Mouse (Mus musculus) adrenal gland, postnatal 36 days (tissue): Measurements from ENCODE around the gene Cfap43. TPM values are rescaled to one million over a fixed set of nuclear protein-coding genes. Genes with fewer than 3 reads are reported as not detected.
A peak's percentile ranks its signal among the peaks of the same experiment; 100 is the strongest.

Experiments used
- DNase-seq, 2 experiments: peaks; one replicate each; pipeline ENCODE4 v3.0.0; 2021; ENCODE audit warnings: mixed read lengths in 1 of 2
- microRNA-seq: library from miRNA; unstranded; fragments of <30 nt; microRNA quantifications from one replicate; pipeline ENCODE4 v1.2.0, GENCODE M21; 2021
- total RNA-seq, 2 experiments: library from RNA; stranded (reverse); gene quantifications; 2 replicates each; pipeline ENCODE4 v1.2.3; 2021

Cfap43 gene
- total RNA-seq, 2 experiments from 2014 or later: not detected

DNA sequence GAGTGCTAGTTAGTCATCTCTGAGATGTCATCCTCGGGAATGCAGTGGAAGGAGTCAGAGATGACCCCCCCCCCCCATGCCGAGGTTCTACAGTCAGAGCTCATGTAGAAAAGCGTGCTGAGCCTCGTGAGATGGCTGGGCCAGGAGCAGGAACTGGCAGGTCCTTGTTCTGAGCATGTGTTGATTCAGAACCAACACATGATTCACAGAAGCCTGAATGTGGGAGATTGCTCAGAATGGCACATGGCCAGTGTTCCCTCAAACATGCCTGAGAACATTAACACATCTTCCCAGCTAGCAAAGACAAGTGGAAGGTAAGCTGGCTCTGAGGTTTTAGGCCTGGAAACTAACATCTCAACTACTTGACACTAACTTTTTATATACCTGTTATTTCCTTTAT is 208.7 kb downstream of the Cfap43 start:
- DNase-seq: peak; percentile 6 to 28

DNA sequence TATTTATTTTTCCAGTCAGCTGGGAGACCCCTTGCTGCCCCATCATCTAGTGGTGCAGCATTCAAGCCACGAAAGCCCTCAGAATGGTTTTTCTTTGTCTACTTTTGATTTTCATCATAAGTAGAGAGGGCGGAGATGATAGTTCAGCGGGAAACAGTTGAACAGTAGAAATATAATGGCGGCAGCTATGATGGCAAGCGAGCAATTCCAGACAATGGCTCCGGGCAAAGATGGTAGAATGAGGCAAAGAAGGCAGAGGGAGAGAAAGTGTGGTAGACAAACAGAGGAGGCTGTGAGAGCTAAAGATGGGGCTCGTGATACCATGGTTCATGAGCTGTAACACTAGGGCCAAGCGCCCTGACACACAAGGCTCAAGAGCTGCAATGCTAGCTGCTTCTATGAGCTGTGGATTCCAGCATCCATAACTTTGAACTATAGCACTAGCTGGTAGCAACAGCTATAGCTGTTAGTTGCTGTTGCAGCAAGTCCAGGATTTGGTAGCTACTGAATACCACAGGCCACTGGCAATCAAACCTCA is 213.2 kb downstream of the Cfap43 start:
- no peak for DNase-seq

DNA sequence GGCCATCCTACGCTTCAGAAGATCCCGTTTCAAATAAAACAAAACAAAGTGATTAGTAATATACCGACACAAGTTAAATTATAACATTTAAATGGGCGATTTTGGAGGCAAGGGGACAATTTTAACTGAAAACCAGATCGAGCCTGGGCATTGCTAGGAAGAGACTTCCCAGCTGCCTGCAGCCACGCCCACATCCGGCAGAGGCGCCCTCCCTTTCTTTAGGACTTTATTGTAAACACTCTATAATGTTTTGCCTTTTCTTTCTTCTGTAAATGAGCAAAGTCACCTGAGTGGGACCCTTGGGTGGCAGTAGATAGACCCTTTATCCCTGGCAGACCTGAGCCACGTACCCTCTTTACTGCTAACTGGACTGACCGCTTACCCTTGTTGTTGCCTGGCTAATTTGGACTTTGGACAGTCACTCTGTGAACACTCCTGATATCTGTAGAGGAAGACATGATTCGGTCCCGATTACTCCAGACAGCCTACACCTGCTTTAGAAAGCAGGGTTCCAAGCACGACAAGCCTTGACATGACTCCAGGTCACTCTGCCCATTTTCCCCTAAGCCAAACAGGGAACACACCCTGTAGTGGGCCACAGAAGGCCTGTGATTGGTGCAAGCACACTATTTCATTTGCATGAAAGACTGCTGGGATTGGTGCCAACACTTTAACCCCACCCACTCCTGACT is 213.9 kb downstream of the Cfap43 start:
- no peak for DNase-seq

DNA sequence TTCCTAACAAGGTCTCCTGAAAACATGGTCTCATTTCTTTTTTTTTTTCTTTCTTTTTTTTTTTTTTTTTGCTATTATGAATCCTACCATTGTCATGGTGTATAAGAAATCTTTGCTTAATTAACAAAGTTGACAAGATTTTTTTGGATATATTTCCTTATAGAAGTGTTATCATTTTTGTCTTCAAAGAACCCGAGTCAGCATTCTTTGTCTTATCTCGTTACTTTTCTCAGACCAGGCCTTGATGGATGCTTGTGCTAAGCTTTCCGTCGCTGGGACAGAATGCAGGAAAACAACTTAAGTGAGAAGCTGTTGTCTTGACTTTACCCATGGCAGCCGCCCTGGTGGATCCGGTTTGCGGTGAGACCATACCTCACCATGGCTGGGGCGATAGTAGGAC is 218.6 kb downstream of the Cfap43 start:
- no peak for DNase-seq

DNA sequence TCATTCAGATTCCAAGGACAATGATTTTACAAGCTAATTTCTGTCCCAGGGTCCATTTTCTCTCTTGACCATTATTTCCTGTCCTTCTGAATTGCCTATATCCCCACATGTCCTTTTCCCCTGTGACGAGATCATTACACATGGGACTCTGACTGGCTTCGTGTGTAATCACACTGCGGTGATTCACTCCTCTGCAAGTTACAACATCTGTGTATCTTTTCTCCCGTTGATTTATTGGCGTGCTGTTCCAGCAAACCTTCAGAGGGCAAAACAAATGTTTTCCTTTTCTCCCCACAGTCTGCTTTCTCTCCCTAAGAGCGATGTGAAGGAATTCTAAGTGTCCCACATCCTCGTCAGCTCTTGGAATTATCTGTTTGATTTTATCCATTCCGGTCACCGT is 219.3 kb downstream of the Cfap43 start:
- peak; percentile 57 to 65 for DNase-seq

DNA sequence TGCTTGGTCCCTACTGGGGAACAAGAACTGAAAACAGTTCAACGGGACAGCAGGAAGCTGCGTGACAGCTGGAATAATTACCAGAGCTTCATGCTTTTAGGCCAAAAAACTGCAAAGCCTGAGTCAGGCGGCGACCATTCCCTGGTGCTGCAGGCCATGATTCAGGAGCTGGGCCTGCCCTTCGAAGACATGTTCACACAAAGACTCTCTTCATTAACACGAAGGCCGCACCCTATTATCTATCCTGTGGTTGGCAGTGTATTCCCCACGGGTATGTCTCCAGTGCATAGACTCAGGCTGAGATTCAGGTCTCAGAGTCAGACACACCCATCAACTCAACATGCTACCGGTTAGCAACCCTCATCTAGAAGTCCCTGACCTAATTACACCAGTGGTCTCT is 220.8 kb downstream of the Cfap43 start:
- DNase-seq: no peak

DNA sequence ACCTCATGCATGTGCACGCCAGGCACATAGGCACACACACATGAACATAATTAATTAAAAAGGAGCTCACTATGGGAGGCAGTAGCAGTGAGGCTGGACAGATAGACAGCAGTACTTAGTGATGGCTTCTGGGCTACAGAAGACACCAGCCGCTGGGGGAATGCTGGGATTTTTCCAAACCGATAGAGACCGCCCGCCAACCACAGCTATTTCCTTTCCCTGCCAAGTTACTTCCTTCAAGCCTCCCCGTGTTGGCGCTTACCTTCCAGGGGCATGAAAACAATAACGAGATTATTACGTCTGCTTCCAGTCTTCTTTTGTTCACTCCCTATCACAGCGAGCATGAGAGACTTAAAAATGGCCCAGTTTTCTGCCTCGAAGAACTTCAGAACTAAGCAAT is 222.0 kb downstream of the Cfap43 start:
- no peak for DNase-seq

DNA sequence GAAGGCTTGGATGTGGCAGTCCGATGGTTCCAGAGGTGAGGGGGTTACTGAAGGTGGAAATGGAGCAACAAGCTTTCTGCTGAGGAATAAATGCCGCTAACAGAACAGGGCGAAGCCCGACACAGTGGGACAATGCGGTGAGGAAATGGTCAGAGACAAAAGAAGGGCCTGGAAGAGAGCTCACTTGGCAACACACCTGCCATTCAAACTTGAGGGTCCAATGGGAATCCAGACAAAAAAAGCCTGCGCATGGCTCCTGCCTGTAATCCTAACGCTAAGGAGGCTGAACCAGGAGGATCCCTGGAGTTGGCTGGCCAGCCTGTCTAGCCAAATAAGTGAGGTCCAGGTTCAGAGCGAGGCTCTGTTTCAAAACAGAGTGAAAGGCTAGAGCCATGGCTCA is 222.7 kb downstream of the Cfap43 start:
- no peak for DNase-seq

DNA sequence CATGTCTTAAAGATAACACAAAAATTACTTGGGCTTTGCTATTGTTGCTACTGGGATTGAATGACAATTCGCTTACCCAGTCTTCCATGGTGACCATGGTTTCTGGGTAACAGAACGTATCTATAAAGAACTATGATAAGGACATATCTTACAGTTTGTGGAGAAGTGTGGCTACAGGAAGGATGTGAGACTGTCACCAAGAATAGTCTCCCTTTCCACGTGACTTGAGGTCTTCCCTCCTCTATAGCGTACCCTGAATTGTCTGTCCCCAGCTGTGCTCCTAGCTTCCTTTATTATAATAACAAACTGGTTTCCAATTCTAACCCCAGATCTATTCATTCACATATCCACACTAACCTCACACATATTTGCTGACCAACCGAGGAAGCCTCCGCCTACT is 223.4 kb downstream of the Cfap43 start:
- DNase-seq: no peak

DNA sequence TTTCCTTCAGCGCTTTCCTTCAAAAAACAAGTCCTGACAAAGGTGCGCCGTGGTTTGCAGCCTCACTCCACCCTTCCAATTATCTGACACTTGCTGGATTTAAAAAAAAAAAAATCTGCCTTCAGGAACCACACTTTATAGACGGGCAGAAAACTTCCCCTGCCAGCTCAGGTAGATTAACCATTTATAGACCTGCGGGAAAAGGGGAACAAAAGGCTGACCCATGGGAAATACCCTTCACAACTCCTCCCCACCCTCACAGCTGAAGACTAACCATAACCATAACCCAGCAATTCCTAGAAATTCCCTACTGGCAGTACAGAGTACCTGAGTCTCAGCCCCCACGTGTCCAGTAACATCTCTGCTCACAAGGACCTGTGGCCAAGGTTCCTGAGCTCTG is 227.1 kb downstream of the Cfap43 start, which contains the start of gene Col17a1:
Gene Col17a1, minus strand, starts transcription at position 101 of the 400 bp plus-strand sequence.
- no peak for DNase-seq

DNA sequence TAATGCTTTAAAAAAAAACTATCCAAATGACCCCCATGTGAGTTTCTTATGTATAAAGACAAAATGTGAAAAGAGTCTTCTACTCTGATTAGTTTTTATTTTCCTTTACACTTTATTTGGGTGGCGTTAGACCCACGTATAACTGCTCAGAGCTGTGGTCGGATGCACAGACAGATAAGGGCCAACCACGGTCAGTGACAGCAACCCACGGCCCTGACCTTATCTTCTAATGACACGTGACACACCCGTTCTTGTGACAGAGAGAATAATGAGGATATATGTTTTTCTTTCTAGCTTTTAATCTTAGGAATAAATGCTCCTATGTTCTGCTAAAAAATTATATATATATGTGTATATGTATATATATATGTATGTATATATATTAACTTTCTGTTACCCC is 229.5 kb downstream of the Cfap43 start:
- peak in 1 of 2 experiments; percentile 27 for DNase-seq

Small RNA genes lying within 50 kb of the gene (microRNA-seq; reads per million reads assigned to microRNA genes)
- not detected for gene Gm22240
- gene Mir8090: not detected

Other genes starting within 250 kb of the Cfap43 start
- under 1 TPM in 1 of 2 experiments, not detected in 1; 0.17 TPM for gene Col17a1, start 227.2 kb downstream of the Cfap43 start, total RNA-seq
- 100 to 1,000 TPM in 1 of 2 experiments, 10 to 100 TPM in 1; 97.7 to 101 TPM for gene Sfr1, start 187.6 kb downstream of the Cfap43 start, total RNA-seq
- gene Gsto1, start 64.3 kb downstream of the Cfap43 start, total RNA-seq: 100 to 1,000 TPM in 1 of 2 experiments, 10 to 100 TPM in 1; 92.1 to 145 TPM
- gene Gsto2, start 53.8 kb downstream of the Cfap43 start, total RNA-seq: 1 to 10 TPM; 1.7 to 2.6 TPM
- gene Itprip, start within 50 bp of the Cfap43 start, total RNA-seq: 10 to 100 TPM; 17.9 to 25.1 TPM
- gene Cfap58, start 18.4 kb upstream of the Cfap43 start, total RNA-seq: under 1 TPM in 1 of 2 experiments, not detected in 1; 0.13 TPM